Mouse (Mus musculus) neutrophil, adult 65 days (primary cell): Measurements from ENCODE around the gene Kif5c. TPM values are rescaled to one million over a fixed set of nuclear protein-coding genes. Genes with fewer than 3 reads are reported as not detected.

ENCODE experiments used
- total RNA-seq: library from RNA; stranded (reverse); gene quantifications from 2 replicates; pipeline ENCODE4 v1.2.4, GENCODE M21; 2023

The Kif5c gene
- 0.09 TPM in 1 of 2 replicates, not detected in the other for total RNA-seq

GRCm38 (mm10) chr2:49618829-49619718 is at the start of gene Kif5c:
Gene Kif5c, plus strand, starts transcription at chr2:49619298.

GRCm38 (mm10) chr2:49787376-49788050 is 168.4 kb downstream of the Kif5c start, which contains the start of gene Lypd6b:
Gene Lypd6b, plus strand, starts transcription at chr2:49787688.

Other genes with a start within 250 kb of the Kif5c start
- 37.2 and 42.9 TPM in 2 replicates for gene Epc2, start 167.8 kb upstream of the Kif5c start, total RNA-seq
- 8.2 and 12.5 TPM in 2 replicates for gene Lypd6b, start 168.4 kb downstream of the Kif5c start, total RNA-seq